Mouse (Mus musculus): ENCODE results near the gene Cd2bp2. TPM values are rescaled to one million over a fixed set of nuclear protein-coding genes. Genes with fewer than 3 reads are reported as not detected.
"Not testable (repeated sequence)": the region's sequence is repeated elsewhere in the genome, so short reads cannot be mapped to it uniquely, and the experiment has no call there.

Gene Cd2bp2
- total and polyA plus RNA-seq, 2 experiments, result 11.8 to 12.4 TPM

- no peak for DNase-seq (ENCODE audit: extremely low read depth, low read depth, low spot score)
- H3K9ac ChIP-seq (ENCODE audit: low read depth, low read length), result no peak overlapping the region
- H3K27ac ChIP-seq (replicated peaks; ENCODE audit: insufficient read depth, low read depth, low read length), result no peak overlapping the region
- no peaks in the 10 kb centered on the region; the same call in 1 of the 2 replicates for H3K4me1 ChIP-seq (ENCODE audit: control insufficient read depth, insufficient read depth, low read length)
- H3K4me3 ChIP-seq (ENCODE audit: insufficient read depth, low read depth, low read length), result no peak overlapping the region
- H3K27me3 ChIP-seq (ENCODE audit: control insufficient read depth, insufficient read depth, low read length), result no peaks in the 10 kb centered on the region
- no peaks in the 10 kb centered on the region for H3K36me3 ChIP-seq (ENCODE audit: control insufficient read depth, insufficient read depth, low read length)
- no peaks in the 10 kb centered on the region for H3K79me2 ChIP-seq (ENCODE audit: control insufficient read depth, insufficient read depth, low read length)
- WGBS, result 50% methylated on average over 1 of the region's 1 CpGs
- no peak for TF ChIP-seq CTCF (IDR thresholded peaks at IDR 0.05; ENCODE audit: low read depth, low read length)
- TF ChIP-seq POLR2A (IDR thresholded peaks at IDR 0.05; ENCODE audit: extremely low read depth, insufficient read depth, low read length), result no peak
These were observed 11.1 kb downstream of the Cd2bp2 start for GRCm38 (mm10) chr7:127184720-127185119.

- peak; percentile 85 for DNase-seq (ENCODE audit: extremely low read depth, low read depth, low spot score)
- H3K27ac ChIP-seq (replicated peaks; ENCODE audit: insufficient read depth, low read depth, low read length), result no peak overlapping the region; the same call in 1 of the 2 replicates
- WGBS, result 20% methylated on average over 6 of the region's 6 CpGs
These were observed 12.0 kb downstream of the Cd2bp2 start for GRCm38 (mm10) chr7:127183828-127184227.

GRCm38 (mm10) chr7:127183345-127183744 lies 12.5 kb downstream of the Cd2bp2 start:
- DNase-seq (ENCODE audit: extremely low read depth, low read depth, low spot score), result no peak
- Histone ChIP-seq H3K4me1 (ENCODE audit: control insufficient read depth, insufficient read depth, low read length) (no peaks in the 10 kb centered on the region; the same call in 1 of the 2 replicates), H3K79me2 (ENCODE audit: control insufficient read depth, insufficient read depth, low read length) (no peaks in the 10 kb centered on the region), H3K27ac (replicated peaks; ENCODE audit: insufficient read depth, low read depth, low read length) (no peak overlapping the region), H3K36me3 (ENCODE audit: control insufficient read depth, insufficient read depth, low read length) (no peaks in the 10 kb centered on the region), H3K9ac (ENCODE audit: low read depth, low read length) (no peak overlapping the region), H3K27me3 (ENCODE audit: control insufficient read depth, insufficient read depth, low read length) (no peaks in the 10 kb centered on the region), H3K4me3 (ENCODE audit: insufficient read depth, low read depth, low read length) (no peak overlapping the region)
- WGBS, result 50% methylated on average over 8 of the region's 8 CpGs
- no peak for TF ChIP-seq POLR2A (IDR thresholded peaks at IDR 0.05; ENCODE audit: extremely low read depth, insufficient read depth, low read length)

More at GRCm38 (mm10) chr7:127183828-127184227, 12.0 kb downstream of the Cd2bp2 start:
- Histone ChIP-seq H3K79me2 (ENCODE audit: control insufficient read depth, insufficient read depth, low read length) (no peaks in the 10 kb centered on the region), H3K4me3 (ENCODE audit: insufficient read depth, low read depth, low read length) (no peak overlapping the region), H3K4me1 (ENCODE audit: control insufficient read depth, insufficient read depth, low read length) (no peaks in the 10 kb centered on the region; the same call in 1 of the 2 replicates), H3K36me3 (ENCODE audit: control insufficient read depth, insufficient read depth, low read length) (no peaks in the 10 kb centered on the region), H3K27me3 (ENCODE audit: control insufficient read depth, insufficient read depth, low read length) (no peaks in the 10 kb centered on the region), H3K9ac (ENCODE audit: low read depth, low read length) (no peak overlapping the region)
- TF ChIP-seq POLR2A (IDR thresholded peaks at IDR 0.05; ENCODE audit: extremely low read depth, insufficient read depth, low read length) (no peak), CTCF (IDR thresholded peaks at IDR 0.05; ENCODE audit: low read depth, low read length) (peak; percentile 85)

GRCm38 (mm10) chr7:127181724-127182123 lies 14.1 kb downstream of the Cd2bp2 start:
- H3K4me1 ChIP-seq (ENCODE audit: control insufficient read depth, insufficient read depth, low read length); H3K9ac ChIP-seq (ENCODE audit: low read depth, low read length); H3K27ac ChIP-seq (replicated peaks; ENCODE audit: insufficient read depth, low read depth, low read length); H3K36me3 ChIP-seq (ENCODE audit: control insufficient read depth, insufficient read depth, low read length); H3K4me3 ChIP-seq (ENCODE audit: insufficient read depth, low read depth, low read length); DNase-seq (ENCODE audit: extremely low read depth, low read depth, low spot score); H3K79me2 ChIP-seq (ENCODE audit: control insufficient read depth, insufficient read depth, low read length); H3K27me3 ChIP-seq (ENCODE audit: control insufficient read depth, insufficient read depth, low read length): not testable (repeated sequence)
- 39% methylated on average over 3 of the region's 3 CpGs for WGBS

GRCm38 (mm10) chr7:127180783-127181182 lies 15.1 kb downstream of the Cd2bp2 start:
- DNase-seq (ENCODE audit: extremely low read depth, low read depth, low spot score), result no peak
- no peak overlapping the region for H3K27ac ChIP-seq (replicated peaks; ENCODE audit: insufficient read depth, low read depth, low read length)
- 64% methylated on average over 2 of the region's 2 CpGs for WGBS
- TF ChIP-seq CTCF (IDR thresholded peaks at IDR 0.05; ENCODE audit: low read depth, low read length) (no peak), POLR2A (IDR thresholded peaks at IDR 0.05; ENCODE audit: extremely low read depth, insufficient read depth, low read length) (no peak)
- no peak overlapping the region for H3K4me3 ChIP-seq (ENCODE audit: insufficient read depth, low read depth, low read length)
- H3K4me1 ChIP-seq (ENCODE audit: control insufficient read depth, insufficient read depth, low read length), result no peaks in the 10 kb centered on the region; the same call in 1 of the 2 replicates
- no peak overlapping the region for H3K9ac ChIP-seq (ENCODE audit: low read depth, low read length)
- no peaks in the 10 kb centered on the region for H3K36me3 ChIP-seq (ENCODE audit: control insufficient read depth, insufficient read depth, low read length)
- no peaks in the 10 kb centered on the region for H3K27me3 ChIP-seq (ENCODE audit: control insufficient read depth, insufficient read depth, low read length)
- no peaks in the 10 kb centered on the region for H3K79me2 ChIP-seq (ENCODE audit: control insufficient read depth, insufficient read depth, low read length)

GRCm38 (mm10) chr7:127176937-127177336 lies 18.9 kb downstream of the Cd2bp2 start:
- no peaks in the 10 kb centered on the region for H3K4me1 ChIP-seq (ENCODE audit: control insufficient read depth, insufficient read depth, low read length)
- no peak overlapping the region for H3K4me3 ChIP-seq (ENCODE audit: insufficient read depth, low read depth, low read length)
- DNase-seq (ENCODE audit: extremely low read depth, low read depth, low spot score), result no peak
- 81% methylated on average over 4 of the region's 4 CpGs for WGBS
- H3K27ac ChIP-seq (replicated peaks; ENCODE audit: insufficient read depth, low read depth, low read length), result no peak overlapping the region
- TF ChIP-seq POLR2A (IDR thresholded peaks at IDR 0.05; ENCODE audit: extremely low read depth, insufficient read depth, low read length) (no peak), CTCF (IDR thresholded peaks at IDR 0.05; ENCODE audit: low read depth, low read length) (no peak)
- H3K27me3 ChIP-seq (ENCODE audit: control insufficient read depth, insufficient read depth, low read length), result no peaks in the 10 kb centered on the region
- no peaks in the 10 kb centered on the region for H3K79me2 ChIP-seq (ENCODE audit: control insufficient read depth, insufficient read depth, low read length)
- no peak overlapping the region for H3K9ac ChIP-seq (ENCODE audit: low read depth, low read length)
- no peaks in the 10 kb centered on the region for H3K36me3 ChIP-seq (ENCODE audit: control insufficient read depth, insufficient read depth, low read length)
